Mouse (Mus musculus): ENCODE measurements around the gene Astn2. TPM values are rescaled to one million over a fixed set of nuclear protein-coding genes. Genes with fewer than 3 reads are reported as not detected.

Gene Astn2
- total RNA-seq, 2 experiments from 2014 or later, result 21.8 to 22.3 TPM

GRCm38 (mm10) chr4:65399457-65399856 lies 1005.0 kb downstream of the Astn2 start:
- no peak for DNase-seq

- no peak for DNase-seq
Measured at GRCm38 (mm10) chr4:65396806-65397205, 1007.6 kb downstream of the Astn2 start.

DNA sequence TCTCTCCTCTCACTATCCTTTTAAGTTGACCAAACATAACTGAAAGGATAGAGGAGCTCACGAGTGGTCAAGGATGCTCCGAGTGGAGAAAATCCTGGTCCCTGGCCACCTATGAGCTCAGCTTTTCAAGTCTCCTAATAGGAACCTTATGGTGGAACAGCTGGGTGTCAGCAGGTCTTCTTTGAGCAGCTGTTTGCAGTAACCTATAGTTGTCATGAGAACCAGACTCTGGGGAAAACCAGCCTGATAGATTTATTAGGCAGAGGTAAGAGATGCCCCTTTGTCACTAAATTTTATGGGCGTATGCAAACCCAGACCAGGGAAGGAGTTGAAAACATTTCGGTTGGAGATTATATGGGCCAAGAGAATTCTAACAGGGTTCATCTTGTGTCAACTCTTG lies 1013.4 kb downstream of the Astn2 start:
- DNase-seq, result no peak

DNA sequence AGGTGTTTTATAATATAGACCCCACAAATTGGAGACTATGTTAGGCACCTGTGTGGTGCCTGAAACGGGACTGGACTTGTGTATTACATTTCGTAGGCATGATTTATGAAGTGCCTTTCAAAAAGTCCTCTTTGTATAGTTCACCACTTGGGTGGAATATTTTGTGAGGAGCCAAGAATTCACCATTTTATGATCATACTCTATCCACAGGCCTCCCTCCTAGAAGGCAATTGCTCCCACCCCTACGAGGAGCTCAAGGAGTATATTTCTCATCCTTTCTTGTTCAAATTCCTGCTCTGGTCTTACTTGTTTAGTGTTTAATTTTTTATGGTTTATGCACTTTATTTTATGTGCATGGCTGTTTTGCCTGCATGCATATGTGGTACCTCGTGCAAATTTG lies 1021.3 kb downstream of the Astn2 start:
- DNase-seq, result no peak

DNA sequence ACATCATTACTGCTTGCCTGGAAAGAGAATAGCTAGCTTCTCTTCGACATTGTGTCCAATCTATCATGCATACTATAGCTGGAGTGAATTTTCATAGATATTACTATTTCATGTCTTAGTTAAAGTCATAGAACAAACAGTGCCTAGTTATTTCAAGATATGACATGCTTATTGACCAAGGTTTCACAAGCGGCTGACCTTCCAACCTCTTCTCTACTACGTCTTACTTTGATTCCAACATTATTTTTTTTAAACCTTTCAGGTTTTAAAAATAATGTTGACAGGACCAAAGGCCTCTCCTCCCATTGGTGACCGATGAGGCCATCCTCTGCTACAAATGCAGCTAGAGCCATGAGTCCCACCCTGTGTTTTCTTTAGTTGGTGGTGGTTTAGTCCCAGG lies 1025.0 kb downstream of the Astn2 start:
- no peak for DNase-seq

DNA sequence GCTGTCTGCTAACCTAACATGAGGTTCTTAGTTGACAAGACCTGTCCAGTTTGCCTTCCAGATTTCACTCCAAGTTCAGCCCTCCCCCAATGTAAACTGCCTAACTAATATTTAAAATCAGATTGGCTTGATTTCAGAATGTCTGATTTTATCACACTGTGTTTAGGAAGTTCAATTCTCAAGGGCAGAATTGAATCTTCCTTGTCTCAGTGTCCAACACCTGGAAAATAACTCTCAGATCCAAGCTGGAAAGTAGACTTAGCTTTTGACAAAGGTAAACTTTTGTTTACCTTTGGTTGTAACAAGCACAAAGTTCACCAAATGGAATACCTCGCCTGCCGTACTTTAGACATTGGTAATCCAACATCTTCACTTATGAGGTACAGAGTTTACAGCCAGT lies 1027.8 kb downstream of the Astn2 start:
- DNase-seq, result no peak

GRCm38 (mm10) chr4:65373841-65374240 lies 1030.6 kb downstream of the Astn2 start:
- no peak for DNase-seq

DNA sequence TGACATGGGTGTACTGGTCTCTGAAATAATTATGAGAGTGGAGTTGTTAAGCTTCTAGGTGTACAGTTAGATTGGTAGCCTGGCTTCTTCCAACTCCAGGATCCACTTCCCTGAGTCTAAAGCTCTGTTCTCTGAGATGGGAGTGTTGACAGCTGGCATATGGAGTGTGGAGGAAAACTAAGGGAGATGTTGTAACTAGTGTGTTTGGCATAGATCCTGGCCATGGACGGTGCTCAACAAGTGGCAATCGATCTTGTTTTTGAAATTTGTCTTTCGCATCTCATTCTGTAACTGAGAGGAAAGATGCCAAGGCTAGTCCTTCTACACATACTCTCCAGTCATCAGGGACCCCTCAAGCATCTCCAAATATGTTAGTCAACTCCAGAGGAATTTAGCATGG lies 1031.7 kb downstream of the Astn2 start:
- DNase-seq, result no peak

DNA sequence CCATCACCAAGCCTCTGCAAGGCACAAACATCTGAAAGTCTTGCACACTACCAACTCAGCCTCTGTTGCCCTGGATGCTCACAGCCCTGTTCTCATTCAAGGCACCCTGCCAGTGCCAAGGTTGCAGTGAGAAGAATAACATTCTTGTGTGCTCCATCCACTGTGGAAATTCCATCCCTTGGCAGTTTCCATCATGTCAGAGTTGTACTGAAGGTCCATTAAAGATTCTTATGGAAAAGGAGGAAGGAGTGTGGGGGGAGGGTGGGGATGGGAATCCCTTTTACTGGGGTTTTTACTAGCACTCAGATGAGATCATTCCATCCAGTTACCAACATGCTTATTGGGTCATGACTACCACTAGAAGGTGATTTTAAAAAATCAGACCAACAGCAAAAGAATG lies 1037.3 kb downstream of the Astn2 start:
- DNase-seq, result no peak

DNA sequence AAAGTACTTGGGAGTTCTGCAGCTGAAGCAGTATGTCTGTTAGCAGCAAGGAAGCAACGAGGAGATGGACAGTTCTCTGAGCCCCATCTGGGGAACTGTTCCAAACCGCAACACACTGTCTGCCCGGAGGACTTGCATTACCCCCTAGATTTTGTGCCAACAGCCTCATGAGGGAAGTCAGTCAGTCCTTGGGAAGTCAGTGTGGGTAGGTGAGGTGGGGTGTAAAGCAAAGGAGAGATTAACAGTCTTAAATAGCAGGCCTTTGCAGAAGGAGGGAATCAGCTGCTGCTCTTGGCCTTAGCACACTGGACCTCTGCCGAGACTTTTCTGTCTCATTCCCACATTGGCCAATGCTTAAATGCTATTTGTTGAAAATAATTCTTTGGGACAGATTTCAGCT lies 1049.8 kb downstream of the Astn2 start:
- no peak for DNase-seq

GRCm38 (mm10) chr4:65350521-65350920 lies 1053.9 kb downstream of the Astn2 start:
- no peak for DNase-seq

DNA sequence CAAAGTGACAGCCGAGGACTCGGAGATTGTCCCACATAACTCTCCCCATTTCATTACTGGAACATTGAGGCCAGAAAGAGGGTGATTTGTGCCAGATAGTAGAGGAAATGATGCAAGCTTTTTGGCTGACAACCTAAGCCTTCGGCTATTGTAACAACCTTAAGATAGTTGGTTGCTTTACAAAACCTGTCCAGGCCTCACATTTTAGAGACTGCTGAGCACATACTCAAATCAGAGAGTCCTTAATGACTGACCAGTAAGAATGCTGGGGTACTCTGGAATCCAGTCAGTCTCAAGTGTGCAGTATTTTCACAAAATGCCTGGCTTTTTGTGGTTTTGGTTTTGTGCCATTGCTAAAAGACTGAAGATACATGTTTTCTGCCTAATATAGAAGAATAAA lies 1062.6 kb downstream of the Astn2 start:
- DNase-seq, result no peak

GRCm38 (mm10) chr4:65333718-65334117 lies 1070.7 kb downstream of the Astn2 start:
- DNase-seq, result no peak
